In the genomic region with DNA sequence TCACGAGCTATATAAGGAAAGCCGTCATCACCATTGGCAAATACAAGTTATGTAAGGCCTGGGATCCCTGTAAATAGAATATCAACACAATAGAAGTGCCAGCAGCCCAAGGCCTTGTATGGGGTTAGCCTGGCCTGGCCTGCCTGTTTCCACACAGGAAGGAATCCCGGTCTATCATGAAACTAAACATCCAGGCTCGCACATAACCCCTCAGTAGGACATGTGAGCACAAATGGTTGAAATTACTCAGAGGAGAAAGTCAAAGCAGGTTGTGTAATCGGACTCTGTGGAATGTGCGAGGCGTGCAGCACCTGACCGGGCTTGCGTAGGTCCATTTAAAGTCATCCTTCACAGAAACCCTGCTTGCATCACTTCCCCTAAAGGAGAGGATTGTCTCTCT, we compare ENCODE assay signal across 12 mouse cellular contexts.
DNase-seq lines count a peak whose midpoint lies in the region; ATAC-seq and TF ChIP-seq lines count a peak whose summit lies in the region.
"Had no signal": no experiment of that assay in that cellular context is flagged by ENCODE, and none has a peak within 500 bp of the region (broad histone marks: within the 10 kb centered on the region; RNA-seq: fewer than 3 reads in every experiment).

No protein-coding gene starts in this region.

- no peak for TF ChIP-seq POLR2A in small intestine, adult 2 months (IDR thresholded peaks at IDR 0.05; ENCODE audit: low read depth, low read length)

- no peaks in the 10 kb centered on the region for H3K27me3 ChIP-seq in liver, postnatal 0 days (ENCODE audit: insufficient read depth, low read length)
- H3K27me3 ChIP-seq in liver, embryonic 12.5 days (replicated peaks), result peaks cover 1% of the 10 kb centered on the region; the same call in 1 of the 2 replicates
- H3K27me3 ChIP-seq in small intestine, adult 2 months (ENCODE audit: control insufficient read depth, insufficient read depth, low read length), result no peaks in the 10 kb centered on the region
- H3K27me3 ChIP-seq: neural tube, embryonic 12.5 days had no signal

- DNase-seq in liver, postnatal 0 days, result peak; percentile 30
- DNase-seq in heart, adult 8-10 months (ENCODE audit: low spot score), result peak; percentile 34
- DNase-seq in kidney, adult 9 months, result peak; percentile 68
- no peak for DNase-seq in frontal cortex, postnatal 36 days (ENCODE audit: low spot score in 2 of 2)
- no peak for DNase-seq in spleen, adult 18-20 months
- DNase-seq: cerebellum, postnatal 14 days; thymus, postnatal 36 days had no signal

- no peak overlapping the region for H3K4me3 ChIP-seq in liver, postnatal 0 days (ENCODE audit: low read depth, low read length)
- no peak overlapping the region for H3K4me3 ChIP-seq in liver, embryonic 12.5 days
- no peak overlapping the region for H3K4me3 ChIP-seq in small intestine, adult 2 months (ENCODE audit: low read depth, low read length)
- H3K4me3 ChIP-seq: hindbrain, embryonic 10.5 days; neural tube, embryonic 12.5 days had no signal

- H3K9me3 ChIP-seq in liver, postnatal 0 days (ENCODE audit: low read length), result no peaks in the 10 kb centered on the region
- H3K9me3 ChIP-seq in liver, embryonic 12.5 days (replicated peaks), result no peaks in the 10 kb centered on the region
- H3K9me3 ChIP-seq: hindbrain, embryonic 10.5 days; neural tube, embryonic 12.5 days had no signal

- peak; percentile 61 for TF ChIP-seq EP300 in liver, postnatal 0 days (IDR thresholded peaks at IDR 0.05; ENCODE audit: low read depth)

- 61% methylated on average over 9 of the region's 9 CpGs for WGBS in liver, postnatal 0 days (ENCODE audit: insufficient replicate concordance)
- WGBS in liver, embryonic 12.5 days (ENCODE audit: insufficient replicate concordance), result 76% methylated on average over 9 of the region's 9 CpGs
- whole genome bisulfite sequencing in small intestine, adult 2 months, result 74% methylated on average over 9 of the region's 9 CpGs

- no peak overlapping the region for H3K9ac ChIP-seq in liver, postnatal 0 days (replicated peaks)
- H3K9ac ChIP-seq in liver, embryonic 12.5 days, result no peak overlapping the region
- H3K9ac ChIP-seq: neural tube, embryonic 12.5 days had no signal

- H3K27ac ChIP-seq in liver, postnatal 0 days (ENCODE audit: low read depth), result 0 out of 2 replicates have a peak overlapping the region, but pooled peaks have one; percentile 19
- H3K27ac ChIP-seq in liver, embryonic 12.5 days, result no peak overlapping the region
- 0 out of 2 replicates have a peak overlapping the region, but pooled peaks have one; percentile 18 for H3K27ac ChIP-seq in small intestine, adult 2 months (ENCODE audit: insufficient read depth, low read depth, low read length)
- H3K27ac ChIP-seq: hindbrain, embryonic 10.5 days; neural tube, embryonic 12.5 days had no signal

- TF ChIP-seq CTCF in liver, postnatal 0 days (IDR thresholded peaks at IDR 0.05; ENCODE audit: low read depth), result no peak
- no peak for TF ChIP-seq CTCF in small intestine, adult 2 months (IDR thresholded peaks at IDR 0.05; ENCODE audit: extremely low read depth, insufficient read length, insufficient replicate concordance, low read depth, low read length)

- ATAC-seq in liver, postnatal 0 days, result peak; percentile 92
- no peak for ATAC-seq in liver, embryonic 12.5 days

- H3K4me2 ChIP-seq in liver, postnatal 0 days (ENCODE audit: low read depth, low read length), result no peak overlapping the region
- no peak overlapping the region for H3K4me2 ChIP-seq in liver, embryonic 12.5 days
- H3K4me2 ChIP-seq: neural tube, embryonic 12.5 days had no signal

- no peaks in the 10 kb centered on the region for H3K36me3 ChIP-seq in liver, postnatal 0 days (replicated peaks; ENCODE audit: insufficient read depth, low read length)
- H3K36me3 ChIP-seq in liver, embryonic 12.5 days, result no peaks in the 10 kb centered on the region
- no peaks in the 10 kb centered on the region for H3K36me3 ChIP-seq in small intestine, adult 2 months (ENCODE audit: control insufficient read depth, insufficient read depth, low read length)
- H3K36me3 ChIP-seq: G1E; hindbrain, embryonic 10.5 days; neural tube, embryonic 12.5 days had no signal

- no peaks in the 10 kb centered on the region for H3K4me1 ChIP-seq in liver, postnatal 0 days (ENCODE audit: insufficient read depth)
- H3K4me1 ChIP-seq in liver, embryonic 12.5 days, result peaks cover 9% of the 10 kb centered on the region
- no peaks in the 10 kb centered on the region for H3K4me1 ChIP-seq in small intestine, adult 2 months (ENCODE audit: control insufficient read depth, insufficient read depth, insufficient read length, low read length)
- H3K4me1 ChIP-seq: hindbrain, embryonic 10.5 days; neural tube, embryonic 12.5 days had no signal

Comparison
In these comparisons a context has a peak if more than half of its experiments do, and no peak if none do; other contexts are left out.
1. DNase-seq: peak in liver, postnatal 0 days (single experiment), heart, adult 8-10 months (single experiment) and kidney, adult 9 months (single experiment); none in frontal cortex, postnatal 36 days (0 of 2) and spleen, adult 18-20 months (0 of 2).